Mouse (Mus musculus) midbrain, embryonic 16.5 days (tissue): ENCODE measurements at regions not wholly inside any gene's neighbourhood (a gene's known extent, or its start where the extent isn't known, plus 50 kb on each side); places are given as distances from the start of the nearest gene placed in this dataset.

Source experiments
- ATAC-seq: fragments of 200-750 bp; cut with Nextera tagmentation; 2 replicates; pipeline ENCODE4 v1.8.0; 2017; ENCODE audit warnings: moderate TSS enrichment
- H3K27ac ChIP-seq: fragments of 300-500 bp; sonication (generic); 2 replicates; pipeline ENCODE4 v1.5.1; 2014; ENCODE audit warnings: mild to moderate bottlenecking, low read length, mixed read lengths
- H3K27me3 ChIP-seq: fragments of 300-500 bp; sonication (generic); 2 replicates; pipeline ENCODE4 v1.6.1; 2014; ENCODE audit warnings: low read depth, low read length, mixed read lengths; ENCODE audit not compliant: control insufficient read depth, insufficient read depth
- H3K36me3 ChIP-seq: fragments of 300-500 bp; sonication (generic); 2 replicates; pipeline ENCODE4 v1.6.1; 2014; ENCODE audit warnings: mild to moderate bottlenecking, low read length, moderate library complexity, mixed read lengths; ENCODE audit not compliant: control insufficient read depth, insufficient read depth
- H3K4me1 ChIP-seq: fragments of 300-500 bp; sonication (generic); 2 replicates; pipeline ENCODE4 v1.6.1; 2014; ENCODE audit warnings: mild to moderate bottlenecking, low read length, mixed read lengths; ENCODE audit not compliant: control insufficient read depth, insufficient read depth
- H3K4me2 ChIP-seq: fragments of 300-500 bp; sonication (generic); 2 replicates; pipeline ENCODE4 v1.6.1; 2014; ENCODE audit warnings: mild to moderate bottlenecking, low read length, mixed read lengths
- H3K4me3 ChIP-seq: fragments of 300-500 bp; sonication (generic); 2 replicates; pipeline ENCODE4 v1.5.1; 2014; ENCODE audit warnings: low read depth, mild to moderate bottlenecking, low read length, moderate library complexity, mixed read lengths
- H3K9ac ChIP-seq: fragments of 300-500 bp; sonication (generic); 2 replicates; pipeline ENCODE4 v1.6.1; 2014; ENCODE audit warnings: low read depth, low read length, mixed read lengths
- H3K9me3 ChIP-seq: fragments of 300-500 bp; sonication (generic); replicated peaks from 2 replicates; pipeline ENCODE4 v1.6.1; 2014; ENCODE audit warnings: mild to moderate bottlenecking, low read length, mixed read lengths; ENCODE audit not compliant: control insufficient read depth, poor library complexity, severe bottlenecking
- WGBS: fragments of 180-500 bp; shearing (Covaris S2); extraction: QIAGEN DNeasy Blood & Tissue Kit; methylation state at CpG from one replicate; pipeline ENCODE4 v1.1.7; 2014; 5-methylcytosine and 5-hydroxymethylcytosine counted together

DNA sequence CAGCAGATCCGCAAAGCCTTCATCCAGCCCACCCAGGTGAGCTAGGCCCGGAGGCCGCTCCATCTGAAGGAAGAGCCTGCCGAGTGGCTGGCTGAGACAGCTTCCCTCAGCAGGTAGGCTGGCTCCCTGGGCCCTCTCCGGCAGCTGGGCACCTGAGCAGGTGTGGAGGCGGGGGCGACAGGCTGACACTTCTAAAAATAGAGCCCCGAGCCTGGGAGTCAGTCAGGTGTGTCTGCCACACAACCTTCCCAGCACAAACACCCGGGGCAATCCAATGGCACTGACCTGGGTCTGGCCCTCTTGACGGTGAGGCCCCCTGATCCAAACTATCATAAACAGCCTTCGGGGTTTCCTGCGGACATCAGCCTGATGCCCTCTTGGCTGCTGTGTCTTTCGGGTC lies 58.5 kb downstream of the Zfp36l2 start:
- no peak overlapping the region for H3K27ac ChIP-seq
- H3K4me2 ChIP-seq: no peak overlapping the region
- H3K27me3 ChIP-seq: no peaks in the 10 kb centered on the region
- no peaks in the 10 kb centered on the region for H3K36me3 ChIP-seq
- no peak overlapping the region for H3K9ac ChIP-seq
- H3K4me3 ChIP-seq: no peak overlapping the region
- H3K4me1 ChIP-seq: no peaks in the 10 kb centered on the region
- no peaks in the 10 kb centered on the region for H3K9me3 ChIP-seq
- WGBS: 78% methylated on average over 13 of the region's 13 CpGs
- no peak for ATAC-seq

GRCm38 (mm10) chr17:84128262-84128661 lies 59.5 kb downstream of the Zfp36l2 start:
- no peak overlapping the region for H3K4me3 ChIP-seq
- H3K4me1 ChIP-seq: no peaks in the 10 kb centered on the region
- H3K36me3 ChIP-seq: no peaks in the 10 kb centered on the region
- WGBS: 87% methylated on average over 5 of the region's 5 CpGs
- no peak overlapping the region for H3K9ac ChIP-seq
- ATAC-seq: no peak
- no peaks in the 10 kb centered on the region for H3K9me3 ChIP-seq
- no peak overlapping the region for H3K27ac ChIP-seq
- no peaks in the 10 kb centered on the region for H3K27me3 ChIP-seq
- no peak overlapping the region for H3K4me2 ChIP-seq

DNA sequence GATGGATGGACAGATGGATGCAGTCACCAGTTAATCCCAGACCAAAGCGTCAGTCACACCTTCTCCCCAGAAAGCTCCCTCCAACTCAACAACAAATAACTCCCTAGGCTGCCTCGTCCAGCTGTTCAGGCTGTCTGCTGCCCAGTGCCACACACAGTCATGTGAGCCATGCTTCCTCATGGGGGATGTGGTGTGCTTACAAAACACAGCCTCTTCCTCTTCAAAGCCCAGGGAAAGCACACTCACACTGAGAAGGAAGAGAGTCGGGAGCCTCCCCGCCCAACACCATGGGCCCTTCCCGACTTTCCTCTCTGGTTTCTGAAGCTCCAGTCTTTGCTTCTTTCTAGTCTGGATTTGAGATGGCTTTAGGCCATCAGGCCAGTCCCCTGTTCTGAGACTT lies 61.6 kb downstream of the Zfp36l2 start:
- Histone ChIP-seq H3K9ac (no peak overlapping the region), H3K27me3 (no peaks in the 10 kb centered on the region), H3K4me3 (no peak overlapping the region), H3K4me2 (no peak overlapping the region), H3K36me3 (no peaks in the 10 kb centered on the region), H3K9me3 (no peaks in the 10 kb centered on the region), H3K27ac (no peak overlapping the region), H3K4me1 (no peaks in the 10 kb centered on the region)
- ATAC-seq: no peak
- WGBS: 74% methylated on average over 5 of the region's 5 CpGs

GRCm38 (mm10) chr17:84123161-84123560 lies 64.6 kb downstream of the Zfp36l2 start:
- Histone ChIP-seq H3K36me3 (no peaks in the 10 kb centered on the region), H3K4me2 (no peak overlapping the region), H3K27ac (no peak overlapping the region), H3K27me3 (no peaks in the 10 kb centered on the region), H3K9me3 (no peaks in the 10 kb centered on the region), H3K4me1 (no peaks in the 10 kb centered on the region), H3K4me3 (no peak overlapping the region), H3K9ac (no peak overlapping the region)
- ATAC-seq: no peak
- 93% methylated on average over 2 of the region's 2 CpGs for WGBS

DNA sequence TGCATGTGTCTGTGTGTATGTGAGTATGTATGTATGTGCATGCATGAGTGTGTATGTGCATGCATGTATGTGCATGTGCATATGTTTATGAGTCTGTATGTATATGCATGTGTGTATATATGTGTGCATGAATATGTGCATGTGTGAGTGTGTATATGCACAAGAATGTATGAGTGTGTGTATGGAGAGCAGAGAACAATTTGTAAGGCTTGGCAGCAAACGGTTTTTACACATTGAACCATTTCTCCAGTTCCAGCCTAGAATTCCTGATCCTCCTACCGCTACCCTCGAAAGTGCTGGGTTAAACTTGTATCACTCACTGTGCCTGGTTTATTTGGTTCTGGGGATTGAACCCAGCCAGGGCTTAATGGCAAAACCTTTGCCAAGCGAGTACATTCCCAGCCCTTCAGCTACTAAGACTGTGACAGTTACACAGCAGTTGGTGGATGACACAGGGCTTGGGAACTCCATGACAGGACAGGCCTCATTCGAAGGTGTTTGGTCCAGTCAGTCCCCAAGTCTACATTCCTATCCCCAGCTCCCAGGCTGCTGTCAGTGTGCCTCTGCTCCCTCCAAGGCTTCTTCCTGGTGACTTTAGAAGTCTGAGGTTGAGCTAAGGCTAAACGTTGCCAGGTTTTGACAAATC lies 65.1 kb downstream of the Zfp36l2 start:
- H3K4me2 ChIP-seq: no peak overlapping the region
- no peaks in the 10 kb centered on the region for H3K27me3 ChIP-seq
- no peak overlapping the region for H3K9ac ChIP-seq
- H3K9me3 ChIP-seq: no peaks in the 10 kb centered on the region
- no peak overlapping the region for H3K27ac ChIP-seq
- ATAC-seq: no peak
- WGBS: 78% methylated on average over 6 of the region's 6 CpGs
- no peaks in the 10 kb centered on the region for H3K36me3 ChIP-seq
- H3K4me3 ChIP-seq: no peak overlapping the region
- H3K4me1 ChIP-seq: no peaks in the 10 kb centered on the region

DNA sequence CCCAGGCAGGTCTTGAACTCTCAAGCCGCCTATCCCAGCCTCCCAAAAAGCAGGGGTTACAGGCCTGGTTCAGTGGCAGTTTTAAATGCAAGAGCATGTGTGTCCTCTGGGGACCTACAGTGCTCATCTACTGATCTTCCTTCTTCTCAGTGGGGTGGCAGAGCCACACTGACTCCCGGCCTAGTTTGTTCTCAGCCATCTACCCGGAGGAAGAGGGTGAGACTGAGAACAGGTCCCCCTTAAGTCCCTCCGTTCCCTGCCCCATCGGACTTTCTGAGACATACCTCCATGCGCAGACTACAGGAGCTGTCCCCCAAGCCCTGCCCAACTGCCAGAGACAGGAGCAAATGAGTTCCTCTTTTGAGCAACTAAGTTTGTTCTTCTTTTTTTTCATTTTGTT lies 66.5 kb downstream of the Zfp36l2 start:
- Histone ChIP-seq H3K4me3 (no peak overlapping the region), H3K27ac (no peak overlapping the region), H3K9ac (no peak overlapping the region), H3K4me2 (no peak overlapping the region), H3K27me3 (no peaks in the 10 kb centered on the region), H3K9me3 (no peaks in the 10 kb centered on the region), H3K4me1 (no peaks in the 10 kb centered on the region), H3K36me3 (no peaks in the 10 kb centered on the region)
- 70% methylated on average over 6 of the region's 6 CpGs for WGBS
- ATAC-seq: no peak

DNA sequence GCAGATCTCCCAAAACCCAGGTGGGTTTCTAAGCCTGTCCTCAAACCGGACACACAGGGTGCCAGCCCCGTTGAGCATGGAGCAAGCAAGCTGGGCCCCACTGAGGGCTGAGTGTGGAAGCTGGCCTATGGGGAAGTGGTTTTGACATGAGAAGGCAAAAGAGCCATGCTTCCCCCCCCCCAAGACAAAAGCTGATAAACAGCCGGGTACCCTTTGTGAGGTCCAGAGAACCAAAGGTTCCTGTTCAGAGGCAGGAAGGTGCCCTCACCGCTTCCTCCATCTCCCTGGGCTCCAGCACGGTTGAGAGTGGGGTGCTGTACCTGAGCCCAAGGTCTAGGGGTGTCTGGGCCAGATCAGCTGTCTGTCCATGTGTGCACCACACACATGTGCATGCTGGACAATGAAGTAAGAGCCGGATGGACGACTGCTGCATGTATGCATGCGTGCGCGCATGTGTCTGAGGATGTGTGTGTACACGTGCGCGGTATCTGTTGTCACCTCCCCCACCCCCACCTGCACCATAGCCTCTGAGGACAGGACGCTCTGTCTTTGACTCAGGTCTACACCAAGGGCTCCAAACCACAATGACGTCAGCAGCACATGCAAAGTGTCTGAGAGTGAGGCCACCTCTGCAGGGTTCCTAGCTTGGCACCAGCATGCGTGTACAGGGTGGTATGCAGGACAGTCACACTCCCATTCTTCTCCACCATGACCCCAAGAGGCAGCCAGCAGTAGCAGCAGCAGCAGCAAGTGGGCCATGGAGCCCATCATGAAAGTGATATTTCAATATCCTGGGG lies 68.3 kb downstream of the Zfp36l2 start:
- 90% methylated on average over 16 of the region's 16 CpGs for WGBS
- ATAC-seq: no peak
- H3K27ac ChIP-seq: no peak overlapping the region

DNA sequence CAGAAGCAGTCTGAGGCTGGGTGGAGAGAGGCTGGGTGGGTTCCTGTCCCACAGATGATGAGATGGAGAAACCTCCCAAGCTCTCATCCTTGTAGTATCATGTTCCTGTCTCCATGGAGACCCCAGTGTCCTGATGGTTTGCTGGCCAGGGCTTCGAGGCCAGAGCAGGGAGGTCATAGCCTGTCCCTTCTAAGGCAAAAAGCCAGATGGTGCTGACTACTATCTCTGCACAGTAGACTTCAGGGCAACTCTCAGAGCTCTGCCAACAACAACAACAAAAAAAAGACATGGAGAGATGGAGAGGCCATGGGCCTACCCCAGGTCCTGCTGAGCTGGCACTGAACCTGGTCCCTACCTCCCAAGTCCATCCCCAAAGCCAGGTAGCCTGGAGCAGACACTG lies 69.0 kb downstream of the Zfp36l2 start:
- no peak for ATAC-seq
- H3K4me1 ChIP-seq: no peaks in the 10 kb centered on the region
- H3K9me3 ChIP-seq: no peaks in the 10 kb centered on the region
- H3K36me3 ChIP-seq: no peaks in the 10 kb centered on the region
- H3K9ac ChIP-seq: no peak overlapping the region
- no peaks in the 10 kb centered on the region for H3K27me3 ChIP-seq
- no peak overlapping the region for H3K4me3 ChIP-seq
- WGBS: 69% methylated on average over 1 of the region's 1 CpGs
- no peak overlapping the region for H3K27ac ChIP-seq
- no peak overlapping the region for H3K4me2 ChIP-seq

More for the DNA sequence above, 68.3 kb downstream of the Zfp36l2 start:
- no peaks in the 10 kb centered on the region for H3K9me3 ChIP-seq
- H3K27me3 ChIP-seq: no peaks in the 10 kb centered on the region
- H3K9ac ChIP-seq: no peak overlapping the region
- H3K4me3 ChIP-seq: no peak overlapping the region
- H3K4me2 ChIP-seq: no peak overlapping the region
- H3K4me1 ChIP-seq: no peaks in the 10 kb centered on the region
- H3K36me3 ChIP-seq: no peaks in the 10 kb centered on the region

GRCm38 (mm10) chr17:84118271-84118670 lies 69.5 kb downstream of the Zfp36l2 start:
- H3K27me3 ChIP-seq: no peaks in the 10 kb centered on the region
- WGBS: 84% methylated on average over 4 of the region's 4 CpGs
- 0 out of 2 replicates have a peak, but pooled peaks have one; percentile 25 for ATAC-seq

More at GRCm38 (mm10) chr17:84118271-84118670, 69.5 kb downstream of the Zfp36l2 start:
- Histone ChIP-seq H3K9ac (no peak overlapping the region), H3K36me3 (no peaks in the 10 kb centered on the region), H3K4me3 (no peak overlapping the region), H3K9me3 (no peaks in the 10 kb centered on the region), H3K4me1 (no peaks in the 10 kb centered on the region), H3K27ac (no peak overlapping the region), H3K4me2 (no peak overlapping the region)
